Mouse (Mus musculus): ENCODE measurements around the gene Pigv. TPM values are rescaled to one million over a fixed set of nuclear protein-coding genes. Genes with fewer than 3 reads are reported as not detected.
"Not testable (repeated sequence)": the region's sequence is repeated elsewhere in the genome, so short reads cannot be mapped to it uniquely, and the experiment has no call there.

The Pigv gene
- total RNA-seq, 2 experiments from 2014 or later = 8.8 to 10.1 TPM

DNA sequence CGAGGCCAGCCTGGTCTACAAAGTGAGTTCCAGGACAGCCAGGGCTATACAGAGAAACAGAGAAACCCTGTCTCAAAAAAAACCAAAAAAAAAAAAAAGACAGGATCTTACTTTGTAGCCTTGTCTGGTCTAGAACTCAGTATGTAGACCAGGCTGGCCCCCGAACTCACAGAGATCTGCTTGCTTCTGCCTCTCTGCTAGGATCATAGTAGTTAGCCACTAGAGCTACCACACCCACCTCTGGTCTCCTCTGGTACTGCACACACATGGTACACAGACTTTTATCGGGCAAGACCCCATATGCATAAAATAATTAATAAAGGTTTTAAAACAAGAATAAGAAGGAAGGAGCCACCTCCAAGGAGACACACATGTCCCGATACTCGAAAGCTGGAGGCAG lies 18.4 kb downstream of the Pigv start:
- DNase-seq (ENCODE audit: extremely low spot score in 1 of 2, low spot score in 2 of 2); intact Hi-C loops (cut with DNase I): not testable (repeated sequence)

DNA sequence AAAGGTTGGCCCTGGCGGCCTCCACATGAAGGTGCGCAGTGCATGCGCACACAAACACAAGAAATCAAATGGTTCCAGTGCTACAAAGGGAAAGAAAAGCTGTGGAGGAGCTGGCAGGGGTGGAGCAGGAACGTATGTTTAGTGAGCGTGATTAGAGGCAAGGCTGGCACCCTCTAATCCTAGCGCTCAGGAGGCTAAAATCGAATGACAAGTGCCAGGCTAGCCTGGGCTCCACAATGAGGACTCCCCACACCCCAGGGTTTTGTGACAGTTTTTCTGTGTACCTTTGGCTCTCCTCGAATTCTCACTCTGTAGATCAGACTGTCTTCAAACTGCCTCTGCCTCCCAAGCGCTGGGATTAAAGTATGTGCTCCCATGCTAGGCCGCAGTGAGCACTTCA lies 19.7 kb downstream of the Pigv start:
- intact Hi-C loops (cut with DNase I) = no loop called here
- no peak for DNase-seq (ENCODE audit: extremely low spot score in 1 of 2, low spot score in 2 of 2)

DNA sequence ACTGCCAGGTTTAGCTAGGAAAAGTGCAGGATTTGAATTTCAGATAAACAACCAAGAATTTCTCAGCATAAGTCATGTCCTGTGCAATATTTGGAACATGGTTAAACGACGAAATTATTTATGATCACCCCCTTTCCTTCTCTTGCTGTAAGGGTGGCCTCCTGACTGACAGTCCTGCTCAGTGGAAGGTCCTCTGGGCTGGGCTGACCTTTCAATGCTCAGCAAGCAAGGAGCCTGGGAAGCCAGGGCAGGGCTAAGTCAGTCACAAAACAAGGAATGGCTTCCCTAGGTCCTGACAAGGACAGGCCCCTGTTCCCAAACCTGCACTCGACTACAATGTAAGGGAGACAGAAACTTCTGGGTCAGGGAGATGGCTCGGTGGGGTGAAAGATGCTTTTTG lies 20.5 kb downstream of the Pigv start:
- DNase-seq (ENCODE audit: extremely low spot score in 1 of 2, low spot score in 2 of 2) = no peak
- intact Hi-C loops (cut with DNase I) = no loop called here

DNA sequence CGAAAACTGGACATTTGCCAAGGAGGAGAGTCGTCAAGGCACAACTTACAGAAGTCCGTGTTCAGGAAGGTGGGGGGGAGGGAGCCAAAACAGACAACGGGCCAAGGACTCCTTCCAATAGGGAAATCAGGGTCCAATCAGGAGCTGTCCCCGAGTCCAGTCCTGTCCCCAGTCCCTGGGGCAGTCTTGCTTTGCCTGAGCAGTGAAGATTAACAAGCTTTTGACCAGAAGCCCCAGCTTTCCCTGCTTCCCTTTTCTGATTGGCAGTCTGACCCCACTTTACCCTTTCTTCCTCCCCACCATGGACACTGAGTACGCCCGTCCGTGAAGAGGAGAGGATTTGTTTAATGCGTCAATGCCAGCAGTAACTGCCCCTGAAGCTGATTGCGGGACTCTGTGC lies 21.0 kb downstream of the Pigv start:
- intact Hi-C loops (cut with DNase I) = no loop called here
- no peak for DNase-seq (ENCODE audit: extremely low spot score in 1 of 2, low spot score in 2 of 2)

DNA sequence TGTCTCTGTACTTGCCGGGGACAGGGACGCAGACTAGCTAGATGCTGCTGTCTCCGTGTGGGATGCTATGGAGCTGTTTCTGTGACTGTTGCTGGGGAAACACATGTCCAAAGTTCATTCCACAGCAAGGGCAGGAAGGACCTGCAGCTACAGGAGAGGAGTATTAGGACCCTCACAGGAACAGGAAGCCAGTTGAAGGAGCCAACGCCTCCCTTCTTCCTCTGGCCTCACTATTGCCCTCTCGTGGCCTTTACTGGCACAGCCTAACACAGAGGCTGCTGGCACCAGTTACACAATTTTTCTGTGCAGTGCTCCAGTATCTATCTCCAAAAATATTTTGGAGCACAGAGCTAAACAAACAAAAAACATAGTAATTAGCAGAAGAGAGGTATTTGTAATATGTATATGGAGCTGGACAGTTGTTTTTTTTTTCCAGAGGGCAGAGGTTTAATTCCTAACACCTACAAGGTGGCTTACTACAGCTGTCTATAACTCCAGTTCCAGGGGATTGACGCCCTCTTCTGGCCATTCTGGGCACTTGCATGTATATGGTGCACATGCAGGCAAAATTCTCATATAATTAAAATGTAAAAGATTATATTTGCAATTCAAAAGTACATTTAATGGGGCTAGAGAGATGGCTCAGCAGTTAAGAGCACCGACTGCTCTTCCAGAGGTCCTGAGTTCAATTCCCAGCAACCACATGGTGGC lies 22.3 kb downstream of the Pigv start, which contains the start of gene Zdhhc18:
TSS of gene Zdhhc18 (minus strand) at position 166 of the 711 bp plus-strand sequence.
- peak; percentile 70 to 86 for DNase-seq (ENCODE audit: extremely low spot score in 1 of 2, low spot score in 2 of 2)
- intact Hi-C loops (cut with DNase I) = loop anchor here (5.0 kb wide), 1 partner anchor 58 kb away; no protein-coding TSS in a partner anchor

DNA sequence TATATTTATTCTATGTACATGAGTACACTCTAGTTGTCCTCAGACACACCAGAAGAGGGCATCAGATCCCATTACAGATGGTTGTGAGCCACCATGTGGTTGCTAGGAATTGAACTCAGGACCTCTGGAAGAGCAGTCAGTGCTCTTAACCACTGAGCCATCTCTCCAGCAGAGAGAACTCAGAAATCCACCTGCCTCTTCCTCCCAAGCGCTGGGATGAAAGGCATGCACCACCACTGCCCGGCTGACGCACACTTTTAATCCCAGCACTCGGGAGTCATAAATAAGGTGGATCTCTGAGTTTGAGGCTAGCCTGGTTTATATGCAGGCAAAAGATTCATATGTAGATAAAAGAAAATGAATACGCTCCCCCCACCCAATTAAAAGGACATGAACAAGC lies 23.0 kb downstream of the Pigv start:
- intact Hi-C loops (cut with DNase I) = loop anchor here (5.0 kb wide), 1 partner anchor 57 kb away; no protein-coding TSS in a partner anchor
- DNase-seq (ENCODE audit: extremely low spot score in 1 of 2, low spot score in 2 of 2) = not testable (repeated sequence)

DNA sequence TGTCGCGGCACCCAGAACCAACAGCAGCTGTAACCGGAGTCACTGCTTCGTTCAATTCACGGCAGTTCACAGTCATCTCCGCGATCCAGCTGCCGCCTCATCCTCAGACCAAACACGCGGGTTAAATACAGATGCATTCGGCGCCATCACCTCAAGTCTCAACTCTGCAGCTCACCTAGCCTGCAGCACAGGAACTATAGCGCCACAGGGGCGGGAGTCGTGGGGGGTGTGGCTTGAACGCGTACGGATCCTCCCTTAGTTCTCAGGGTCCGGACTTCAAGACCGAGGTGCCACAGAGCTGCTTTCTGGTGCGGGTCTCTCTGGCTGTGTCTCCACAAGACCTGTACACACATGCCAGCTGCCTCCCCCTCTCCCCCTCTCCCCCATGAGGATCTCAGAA lies 26.8 kb downstream of the Pigv start:
- no peak for DNase-seq (ENCODE audit: extremely low spot score in 1 of 2, low spot score in 2 of 2)
- intact Hi-C loops (cut with DNase I) = loop anchor here (5.0 kb wide), 1 partner anchor 53 kb away; no protein-coding TSS in a partner anchor

DNA sequence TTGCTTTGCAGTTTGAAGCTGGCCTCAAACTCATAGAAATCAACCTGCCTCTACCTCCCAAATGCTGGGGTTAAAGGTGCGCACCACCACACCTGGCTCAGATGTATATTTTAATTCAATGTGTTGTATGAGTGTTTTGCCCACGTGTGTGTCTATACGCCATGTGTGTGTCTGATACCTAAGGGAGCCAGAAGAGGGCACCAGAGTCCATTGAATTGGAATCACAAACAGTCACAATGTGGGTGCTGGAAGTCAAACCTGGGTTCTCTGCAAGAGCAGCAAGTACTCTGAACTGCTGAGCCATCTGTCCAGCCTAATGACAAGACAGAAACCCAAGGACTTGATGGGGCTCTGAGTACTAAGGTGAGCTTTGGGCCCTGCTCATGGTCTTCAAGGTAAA lies 27.3 kb downstream of the Pigv start:
- intact Hi-C loops (cut with DNase I) = loop anchor here (5.0 kb wide), 1 partner anchor 53 kb away; no protein-coding TSS in a partner anchor
- DNase-seq (ENCODE audit: extremely low spot score in 1 of 2, low spot score in 2 of 2) = no peak

DNA sequence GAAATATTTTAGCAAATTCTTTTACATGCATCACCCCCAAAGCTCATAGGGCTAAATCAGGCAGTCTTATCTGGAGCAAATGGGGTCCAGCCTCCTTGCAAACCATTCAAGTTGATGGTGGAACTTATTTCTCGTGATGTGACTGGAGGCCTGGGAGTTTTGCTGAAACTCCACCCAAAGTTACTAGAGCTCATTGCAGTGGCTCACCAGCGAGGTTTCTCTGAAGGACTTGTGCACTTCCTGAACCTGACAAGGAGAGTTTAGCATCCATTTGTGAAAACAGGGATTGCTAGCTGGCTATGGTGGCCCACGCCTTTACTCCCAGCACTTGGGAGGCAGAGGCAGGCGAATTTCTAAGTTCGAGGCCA lies 38.4 kb downstream of the Pigv start:
- intact Hi-C loops (cut with DNase I) = no loop called here
- DNase-seq (ENCODE audit: extremely low spot score in 1 of 2, low spot score in 2 of 2) = no peak

DNA sequence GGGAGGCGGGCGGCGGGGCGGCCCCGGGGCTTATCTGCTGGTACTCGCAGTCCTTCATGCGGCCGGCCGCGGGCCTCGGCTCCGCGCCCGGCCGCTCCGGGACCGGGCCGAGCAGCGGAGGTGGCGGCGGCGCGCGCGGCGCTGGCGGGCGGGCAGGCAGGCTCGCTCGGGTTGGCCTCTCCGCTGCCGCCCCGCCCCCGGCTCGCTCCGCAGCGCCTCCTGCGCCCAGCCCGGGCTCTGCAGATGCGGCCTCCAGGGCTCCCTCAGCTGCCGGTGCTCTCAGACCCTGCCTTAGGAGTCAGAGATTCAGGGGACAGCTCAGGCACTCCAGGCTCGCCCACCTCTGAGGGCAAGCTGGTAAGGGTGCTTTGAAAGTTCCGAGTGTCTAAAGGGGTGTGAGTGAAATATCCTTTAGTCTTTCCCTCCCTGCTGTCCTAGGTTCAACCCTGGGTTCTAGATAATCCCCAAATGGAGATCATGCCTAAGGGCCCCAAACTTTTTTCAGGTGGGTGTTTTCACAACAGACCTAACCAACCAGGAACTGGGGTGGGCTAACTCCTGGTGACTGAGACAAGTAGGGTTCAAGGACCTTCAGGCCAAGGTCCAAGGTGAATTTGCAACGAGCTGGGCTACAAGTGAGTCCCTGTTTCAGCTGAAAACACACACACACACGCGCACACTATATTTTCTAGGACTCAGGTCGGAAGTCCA lies 39.0 kb downstream of the Pigv start:
- intact Hi-C loops (cut with DNase I) = no loop called here
- DNase-seq (ENCODE audit: extremely low spot score in 1 of 2, low spot score in 2 of 2) = peak; percentile 66 to 90

DNA sequence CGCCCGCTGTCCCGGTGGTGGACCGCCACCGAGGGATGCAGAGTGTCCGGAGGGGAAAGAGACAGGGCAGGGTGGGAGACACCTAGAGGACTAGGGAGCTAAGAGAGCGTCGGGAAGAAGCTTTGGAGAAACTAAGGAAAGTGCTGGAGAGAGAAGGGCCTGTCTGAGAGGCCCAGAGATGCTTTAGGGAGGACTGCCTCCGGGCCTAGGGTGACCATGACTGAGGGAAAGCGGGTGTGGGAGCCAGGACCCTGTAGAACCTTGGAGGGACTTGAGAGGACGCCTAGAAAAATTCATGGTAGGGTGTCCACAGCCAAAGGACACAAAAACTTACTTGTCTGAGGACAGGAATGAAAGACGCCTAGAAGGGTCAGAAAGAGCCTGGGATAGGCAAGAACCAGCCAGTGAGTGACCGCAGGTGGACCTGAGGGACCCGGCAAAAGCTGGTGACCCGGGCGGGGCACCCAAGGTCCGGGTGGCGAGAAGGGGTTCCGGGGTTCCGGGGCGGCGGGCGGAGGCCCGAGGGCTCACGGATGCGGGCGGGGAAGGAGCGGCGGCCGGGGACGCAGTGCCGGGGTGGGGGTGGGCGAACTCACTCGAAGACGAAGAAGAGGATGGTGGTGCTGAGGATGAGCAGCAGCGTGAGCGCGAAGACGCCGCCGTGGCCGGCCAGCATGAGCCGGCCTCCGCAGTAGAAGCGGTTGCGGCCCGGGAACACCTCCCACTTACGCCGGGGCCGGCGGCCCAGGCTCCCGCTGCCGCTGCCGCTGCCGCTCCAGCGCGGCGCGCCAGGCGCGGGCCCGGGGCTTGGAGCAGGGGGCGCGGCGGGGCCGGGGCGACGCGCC lies 39.7 kb downstream of the Pigv start:
- DNase-seq (ENCODE audit: extremely low spot score in 1 of 2, low spot score in 2 of 2) = peak in 1 of 2 experiments; percentile 52
- intact Hi-C loops (cut with DNase I) = no loop called here

DNA sequence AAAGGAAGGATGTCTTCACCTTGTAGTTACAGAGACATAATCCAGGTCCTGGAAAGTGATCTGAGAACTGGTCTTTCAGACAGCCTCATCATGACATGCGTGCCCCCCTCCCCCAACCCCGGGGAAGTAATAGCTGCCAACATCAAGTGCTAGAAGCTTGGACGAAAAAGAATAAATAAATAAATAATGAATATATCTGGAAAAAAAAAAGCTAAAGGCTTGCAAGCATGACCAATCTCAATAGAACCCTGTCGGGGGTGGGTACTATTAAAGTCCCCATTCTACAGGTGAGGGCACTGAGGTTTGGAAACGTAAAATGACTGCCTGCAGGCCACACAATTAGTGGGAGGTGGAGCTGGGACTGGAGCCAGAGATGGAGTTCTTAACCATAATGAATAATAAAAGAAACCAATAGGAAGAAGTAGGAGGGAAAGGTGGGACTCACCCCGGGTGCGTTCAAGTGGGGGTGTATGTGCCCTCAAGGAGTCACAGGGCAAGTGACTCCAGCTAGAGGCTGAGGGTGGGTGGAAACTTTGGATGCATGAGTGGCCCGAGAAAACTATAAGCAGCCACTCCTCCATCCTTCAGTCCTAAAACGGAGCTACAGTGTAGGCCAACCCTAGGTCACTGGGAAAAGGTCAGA lies 40.6 kb downstream of the Pigv start:
- intact Hi-C loops (cut with DNase I) = no loop called here
- DNase-seq (ENCODE audit: extremely low spot score in 1 of 2, low spot score in 2 of 2) = no peak

DNA sequence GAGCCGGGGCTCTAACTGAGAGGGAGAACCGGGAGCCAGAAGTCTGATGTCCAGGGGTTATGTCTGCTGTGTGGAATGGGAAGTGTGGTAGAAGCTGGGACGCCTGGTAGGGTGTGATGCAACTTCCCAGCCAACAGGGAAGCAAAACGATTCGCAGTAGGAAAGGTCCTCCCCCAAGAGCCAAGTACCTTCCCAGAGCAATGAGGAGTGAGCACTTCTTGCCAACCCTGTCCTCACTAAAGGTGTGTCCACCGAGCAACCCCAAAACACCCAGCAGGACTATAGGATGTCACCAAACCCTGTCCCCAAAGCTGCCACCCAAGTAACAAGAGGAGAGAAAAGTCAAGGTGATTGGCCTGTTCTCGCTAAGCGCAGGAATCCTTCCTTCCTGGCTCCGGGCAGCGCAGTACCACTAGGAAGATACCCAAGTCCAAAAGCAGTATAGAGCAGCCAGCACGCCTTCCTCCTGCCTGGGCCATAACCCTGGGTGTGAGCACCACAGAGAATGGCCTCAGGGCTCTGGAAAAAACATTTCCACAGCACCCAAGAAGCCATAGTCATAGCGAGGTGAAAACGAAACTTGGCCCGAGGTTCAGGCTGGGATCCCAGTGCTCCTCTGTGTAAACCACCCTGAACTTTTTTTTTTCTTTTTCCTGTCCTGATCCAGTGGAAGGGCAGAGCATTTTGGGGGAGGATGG lies 41.2 kb downstream of the Pigv start:
- intact Hi-C loops (cut with DNase I) = no loop called here
- no peak for DNase-seq (ENCODE audit: extremely low spot score in 1 of 2, low spot score in 2 of 2)

DNA sequence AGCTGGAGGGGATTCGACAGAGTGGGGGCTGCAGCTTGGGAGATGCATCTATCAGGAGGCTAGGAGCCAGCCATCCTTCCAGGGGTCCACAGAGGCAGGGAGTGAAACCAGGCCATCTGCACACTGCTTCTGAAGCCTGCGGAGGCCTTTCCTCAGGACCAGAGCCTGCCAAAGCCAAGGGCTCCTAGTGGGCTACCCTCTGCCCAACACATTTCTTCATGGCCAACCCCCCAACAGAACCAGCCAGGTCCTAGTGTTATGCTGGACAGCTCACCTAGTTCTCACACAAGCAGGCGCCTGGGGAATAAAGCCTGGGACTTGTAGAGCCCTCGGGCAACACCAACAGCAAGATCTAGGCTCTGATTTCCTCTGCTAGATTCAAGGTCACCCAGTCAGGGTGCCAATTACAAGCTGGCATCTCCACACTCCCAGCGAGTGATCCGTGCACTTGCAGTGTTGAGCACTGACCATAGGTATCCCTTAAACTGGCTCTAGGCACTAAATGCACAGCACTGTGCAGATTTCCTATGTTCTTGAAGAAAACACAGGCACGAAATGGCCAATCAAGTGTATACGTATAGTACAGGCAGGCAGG lies 42.0 kb downstream of the Pigv start:
- no peak for DNase-seq (ENCODE audit: extremely low spot score in 1 of 2, low spot score in 2 of 2)

DNA sequence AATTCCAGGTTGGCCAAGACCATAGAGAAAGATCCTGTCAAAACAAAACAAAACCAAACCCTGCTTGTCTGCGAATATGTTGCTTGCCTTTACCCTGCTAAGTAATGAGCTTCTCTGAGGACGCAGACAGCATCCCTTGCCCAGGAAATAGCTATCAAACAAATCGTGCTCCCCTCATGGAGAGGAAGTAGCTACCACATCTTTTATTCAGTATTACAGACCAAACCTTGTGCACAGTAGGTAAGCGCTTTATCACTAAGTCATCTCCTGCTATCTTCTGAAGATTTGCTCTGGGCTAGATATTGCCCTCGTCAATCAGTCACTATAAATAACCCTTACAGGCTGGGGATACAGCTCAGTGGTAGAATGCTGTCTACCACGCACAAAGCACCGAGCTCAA lies 43.3 kb downstream of the Pigv start:
- no peak for DNase-seq (ENCODE audit: extremely low spot score in 1 of 2, low spot score in 2 of 2)
- intact Hi-C loops (cut with DNase I) = no loop called here

More for the DNA sequence above, 42.0 kb downstream of the Pigv start:
- intact Hi-C loops (cut with DNase I) = no loop called here

DNA sequence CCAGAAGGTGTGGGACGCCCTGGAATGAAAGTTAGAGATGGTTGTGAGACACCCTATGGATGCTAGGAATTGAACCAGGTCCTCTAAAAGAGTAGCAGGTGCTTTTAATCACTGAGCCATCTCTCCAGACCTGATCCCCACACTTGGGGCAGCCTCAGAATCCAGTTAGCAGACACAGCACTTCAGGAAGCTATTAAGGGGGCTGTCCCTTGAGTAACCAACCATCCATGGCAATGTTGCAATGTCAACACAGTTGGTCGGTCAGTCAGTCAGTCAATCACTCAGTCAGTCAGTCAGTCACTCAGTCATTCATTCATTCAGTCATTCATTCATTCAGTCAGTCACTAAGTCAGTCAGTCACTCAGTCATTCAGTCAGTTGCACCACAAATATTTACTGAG lies 43.9 kb downstream of the Pigv start:
- intact Hi-C loops (cut with DNase I) = no loop called here
- no peak for DNase-seq (ENCODE audit: extremely low spot score in 1 of 2, low spot score in 2 of 2)

DNA sequence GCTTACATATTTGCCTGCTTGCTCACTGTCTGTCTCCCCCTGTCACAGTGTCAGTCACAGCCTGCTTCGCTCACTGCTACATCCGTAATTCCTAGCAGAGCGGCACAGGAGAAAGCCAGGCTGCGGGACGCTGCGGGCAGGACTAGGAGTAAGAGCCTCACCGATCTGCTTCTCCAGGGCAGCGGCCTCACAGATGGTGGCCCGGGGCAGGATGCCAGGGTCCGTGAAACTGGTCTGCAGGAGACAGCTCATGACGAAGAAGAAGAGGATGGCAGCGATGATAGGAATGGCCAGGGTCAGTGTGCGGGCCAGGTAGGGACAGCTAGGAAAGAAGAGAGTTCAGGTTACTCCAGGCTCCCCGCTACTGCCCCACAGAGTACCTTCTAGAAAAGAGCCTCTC lies 45.4 kb downstream of the Pigv start:
- no peak for DNase-seq (ENCODE audit: extremely low spot score in 1 of 2, low spot score in 2 of 2)
- intact Hi-C loops (cut with DNase I) = no loop called here

DNA sequence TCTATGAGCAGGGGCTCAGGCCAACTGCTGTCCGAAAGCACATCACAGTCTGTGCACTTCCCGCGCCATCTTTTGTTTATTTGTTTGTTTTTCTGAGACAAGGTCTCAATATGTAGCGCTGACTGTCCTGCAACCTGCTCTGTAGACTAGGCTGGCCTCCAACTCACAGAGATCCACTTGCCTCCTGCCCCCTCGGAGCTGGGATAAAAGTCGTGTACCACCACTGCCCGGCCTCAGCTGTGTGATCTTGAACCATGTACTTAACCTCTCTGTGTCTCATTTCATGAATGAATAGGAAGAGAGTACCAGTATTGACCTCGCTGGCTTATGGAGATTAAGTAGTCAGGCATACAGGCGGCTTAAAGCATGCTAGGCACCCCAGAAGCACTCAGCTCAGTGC lies 45.8 kb downstream of the Pigv start:
- DNase-seq (ENCODE audit: extremely low spot score in 1 of 2, low spot score in 2 of 2) = no peak
- intact Hi-C loops (cut with DNase I) = no loop called here

Measured in left cerebral cortex, postnatal 10 days (tissue).